Mouse (Mus musculus) v-Abl transformed pro-B cells (cell line): Measurements from ENCODE around the gene Klf9.

Source experiments
- in situ Hi-C, 2 experiments: fragments of 400-800 bp; cut with MboI; formaldehyde crosslinking; loops; one replicate each; pipeline ENCODE4 v1.15.1; 2025; ENCODE audit not compliant: unreplicated experiment in 2 of 2

Klf9 gene

GRCm38 (mm10) chr19:23152201-23152640 lies 11.2 kb downstream of the Klf9 start:
- in situ Hi-C loops: loop anchor here in 1 of 2 experiments (10.0 kb wide), 1 partner anchor 53 kb away; no protein-coding TSS in a partner anchor

GRCm38 (mm10) chr19:23152771-23153605 lies 12.0 kb downstream of the Klf9 start:
- in situ Hi-C loops: loop anchor here in 1 of 2 experiments (10.0 kb wide), 1 partner anchor 52 kb away; no protein-coding TSS in a partner anchor

DNA sequence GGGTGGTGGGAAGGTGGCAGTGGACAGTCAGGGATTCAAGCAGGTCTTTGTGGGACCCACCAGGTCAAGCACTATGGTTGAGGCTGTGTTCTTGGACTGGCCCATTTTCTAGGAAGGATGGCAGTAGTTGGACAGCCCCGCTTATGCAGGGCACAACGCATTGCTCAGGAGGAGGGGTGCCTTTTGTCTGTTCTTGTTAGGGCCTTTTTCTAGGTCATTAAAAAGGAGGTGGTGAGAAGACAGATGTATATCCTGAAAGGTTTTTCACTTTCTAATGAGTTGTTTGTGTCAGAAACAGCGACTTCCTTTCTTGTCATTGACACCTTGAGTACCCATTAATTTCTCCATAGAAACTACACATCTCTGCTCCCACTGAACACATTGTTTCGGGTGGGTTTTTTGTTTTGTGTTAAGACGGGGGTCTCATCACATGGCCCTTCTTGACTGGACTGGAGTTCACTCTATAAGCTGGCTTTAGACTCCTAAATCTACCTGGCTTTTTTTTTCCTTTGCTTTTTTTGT lies 12.6 kb downstream of the Klf9 start:
- in situ Hi-C loops: loop anchor here in 1 of 2 experiments (10.0 kb wide), 1 partner anchor 51 kb away; no protein-coding TSS in a partner anchor

- in situ Hi-C loops: loop anchor here in 1 of 2 experiments (10.0 kb wide), 1 partner anchor 45 kb away; no protein-coding TSS in a partner anchor
These were observed 18.9 kb downstream of the Klf9 start for GRCm38 (mm10) chr19:23159780-23160395.

DNA sequence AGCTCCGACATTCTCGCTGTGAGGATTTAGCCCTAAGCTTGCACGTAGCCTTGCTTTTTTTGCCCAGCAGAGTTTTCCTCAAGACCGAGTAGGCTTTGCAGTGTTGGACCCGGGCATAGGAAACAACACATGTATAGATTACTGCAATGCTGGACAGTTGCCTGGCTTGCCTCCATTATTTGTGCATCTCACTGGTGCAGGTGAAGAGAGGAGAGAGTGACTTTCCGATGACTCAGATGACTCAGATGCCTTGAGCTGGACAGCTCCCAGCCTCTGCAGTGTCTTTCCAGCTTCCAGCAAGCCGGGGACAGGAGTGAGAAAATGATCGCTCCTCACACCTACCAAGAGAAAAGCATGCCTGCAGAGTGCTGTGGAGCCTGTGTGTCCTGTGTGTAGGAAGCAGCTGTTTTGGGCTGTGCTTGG lies 21.4 kb downstream of the Klf9 start:
- in situ Hi-C loops: no loop called here

GRCm38 (mm10) chr19:23162877-23163276 lies 21.9 kb downstream of the Klf9 start:
- in situ Hi-C loops: no loop called here

DNA sequence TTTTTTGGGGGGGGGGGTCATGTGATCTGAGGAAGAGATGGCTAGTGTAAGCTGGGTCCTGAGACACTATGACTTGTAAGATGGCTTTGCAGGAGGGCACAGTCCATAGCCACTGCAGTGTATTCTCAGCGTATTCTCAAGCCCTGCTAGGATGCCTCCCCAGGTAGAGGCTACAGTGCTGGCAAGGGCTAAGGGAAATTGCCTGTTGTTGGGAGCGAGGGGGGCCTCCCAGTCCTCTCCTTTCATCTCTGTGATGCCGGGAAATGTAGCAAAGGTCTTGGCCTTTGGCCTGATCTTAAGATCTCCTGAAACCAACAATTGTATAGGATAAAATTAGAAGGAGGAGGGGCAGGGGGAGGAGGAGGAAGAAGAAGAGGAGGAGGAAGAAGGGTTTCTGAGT lies 22.3 kb downstream of the Klf9 start:
- in situ Hi-C loops: no loop called here

DNA sequence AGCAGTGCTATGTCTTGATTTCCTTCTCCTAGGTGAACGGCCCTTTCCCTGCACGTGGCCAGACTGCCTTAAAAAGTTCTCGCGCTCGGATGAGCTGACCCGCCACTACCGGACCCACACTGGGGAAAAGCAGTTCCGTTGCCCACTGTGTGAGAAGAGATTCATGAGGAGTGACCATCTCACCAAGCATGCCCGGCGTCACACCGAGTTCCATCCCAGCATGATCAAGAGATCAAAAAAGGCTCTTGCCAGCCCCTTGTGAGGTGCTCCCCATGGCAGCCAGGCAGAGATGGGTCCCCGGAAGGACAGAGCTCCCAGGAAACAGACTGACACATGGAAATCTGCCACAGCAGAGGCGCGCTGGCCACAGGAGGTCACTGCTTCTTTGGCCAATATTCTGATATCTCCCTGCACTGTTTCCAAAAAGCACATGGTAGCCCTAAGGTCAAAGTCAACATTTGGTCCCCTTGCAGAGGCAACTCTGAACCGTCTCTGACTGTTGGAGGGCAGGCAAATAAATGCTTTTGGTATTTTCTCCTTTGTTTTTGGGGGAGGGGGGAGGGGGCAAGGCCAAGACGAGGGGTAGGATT lies 23.7 kb downstream of the Klf9 start:
- in situ Hi-C loops: no loop called here

GRCm38 (mm10) chr19:23166550-23167284 lies 25.7 kb downstream of the Klf9 start:
- in situ Hi-C loops: no loop called here

DNA sequence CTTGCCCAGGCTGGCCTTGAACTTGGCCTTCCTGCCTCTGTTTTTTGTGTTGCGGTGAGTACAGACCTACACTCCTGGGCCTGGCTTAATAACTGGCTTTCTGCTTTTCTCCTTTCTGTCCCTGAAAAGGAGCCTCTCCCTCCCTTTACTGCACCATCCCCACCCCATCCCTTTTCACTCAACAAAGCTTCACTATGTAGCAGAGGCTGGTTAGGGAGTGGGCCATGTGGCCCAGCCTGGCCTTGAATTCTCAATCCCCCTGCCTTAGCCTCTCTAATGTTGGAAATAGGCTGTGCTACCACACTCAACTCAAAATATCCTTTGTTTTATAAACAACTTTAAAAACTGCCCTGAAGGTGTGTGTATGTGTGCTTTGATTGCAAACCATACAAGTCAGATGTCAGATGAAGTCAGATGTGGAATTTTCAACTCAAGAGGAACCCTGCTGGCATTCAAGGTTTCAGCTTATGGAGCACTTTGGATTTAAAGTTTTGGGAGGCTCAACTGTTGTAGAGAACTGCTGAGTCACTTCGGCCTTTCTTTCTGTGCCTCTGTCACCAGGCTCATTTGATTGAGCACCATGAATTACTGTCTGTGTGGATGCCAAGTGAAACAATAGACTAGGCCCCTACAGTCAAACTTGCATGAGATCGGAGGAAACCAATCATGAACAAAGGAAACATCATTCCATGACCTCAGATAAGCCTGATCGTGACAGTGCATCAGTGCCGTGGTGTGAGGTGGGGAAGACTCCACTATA lies 28.1 kb downstream of the Klf9 start:
- in situ Hi-C loops: no loop called here

DNA sequence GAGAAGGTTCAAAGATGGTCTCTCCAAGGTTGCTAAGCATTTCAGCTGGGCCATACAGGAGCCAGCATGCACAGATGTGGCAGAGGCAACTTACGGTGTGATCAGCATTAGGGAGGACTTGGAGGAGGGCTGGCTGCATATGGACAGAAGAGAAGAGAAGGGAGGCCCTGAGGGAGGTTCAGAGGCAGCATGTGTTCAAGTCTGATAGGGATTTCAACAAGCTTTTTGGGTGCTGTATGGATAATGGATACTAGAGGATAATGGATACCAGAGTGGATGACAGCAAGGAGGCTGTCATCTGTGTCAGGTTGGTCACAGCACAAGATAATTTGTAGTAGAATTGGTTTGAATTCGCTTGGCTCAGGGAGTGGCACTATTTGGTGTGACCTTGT lies 28.6 kb downstream of the Klf9 start:
- in situ Hi-C loops: no loop called here

GRCm38 (mm10) chr19:23170476-23170875 lies 29.4 kb downstream of the Klf9 start:
- in situ Hi-C loops: no loop called here

DNA sequence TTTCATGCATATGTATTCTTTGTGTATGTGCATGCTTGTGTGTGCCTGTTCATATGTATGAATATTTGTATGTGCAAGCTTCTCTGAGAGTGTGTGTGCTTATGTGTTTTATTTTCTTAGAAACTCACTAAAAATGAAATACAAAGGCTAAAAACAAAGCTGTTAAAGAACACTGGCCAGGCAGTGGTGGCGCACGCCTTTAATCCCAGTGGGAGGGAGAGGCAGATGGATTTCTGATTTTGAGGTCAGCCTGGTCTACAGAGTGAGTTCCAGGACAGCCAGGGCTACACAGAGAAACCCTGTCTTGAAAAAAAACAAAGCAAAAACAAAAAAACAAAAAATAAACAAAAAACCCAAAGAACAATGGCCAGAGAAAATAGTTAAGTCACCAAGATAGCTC lies 30.1 kb downstream of the Klf9 start:
- in situ Hi-C loops: no loop called here

GRCm38 (mm10) chr19:23175090-23175489 lies 34.1 kb downstream of the Klf9 start:
- in situ Hi-C loops: no loop called here

GRCm38 (mm10) chr19:23175511-23175910 lies 34.5 kb downstream of the Klf9 start:
- in situ Hi-C loops: no loop called here

GRCm38 (mm10) chr19:23178533-23178932 lies 37.5 kb downstream of the Klf9 start:
- in situ Hi-C loops: no loop called here

GRCm38 (mm10) chr19:23183493-23183892 lies 42.5 kb downstream of the Klf9 start:
- in situ Hi-C loops: no loop called here

DNA sequence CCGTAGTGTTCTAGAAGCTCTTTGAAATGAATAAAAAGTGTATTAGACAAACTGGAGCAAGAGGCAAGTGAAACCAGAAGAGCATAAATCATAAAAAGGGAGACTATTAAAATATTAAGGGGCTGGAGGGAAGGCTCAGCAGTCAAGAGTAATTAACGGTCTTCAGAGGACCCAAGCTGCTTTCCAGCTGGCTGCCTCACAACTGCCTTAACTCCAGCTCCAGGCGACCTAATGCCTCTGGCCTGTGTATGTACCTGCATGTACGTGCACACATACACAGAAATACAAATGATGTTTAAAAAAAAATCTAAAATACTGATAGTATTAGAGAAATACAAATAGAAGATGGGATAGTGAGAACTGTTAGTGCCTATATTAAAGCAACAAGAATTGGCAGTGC lies 43.0 kb downstream of the Klf9 start:
- in situ Hi-C loops: no loop called here

DNA sequence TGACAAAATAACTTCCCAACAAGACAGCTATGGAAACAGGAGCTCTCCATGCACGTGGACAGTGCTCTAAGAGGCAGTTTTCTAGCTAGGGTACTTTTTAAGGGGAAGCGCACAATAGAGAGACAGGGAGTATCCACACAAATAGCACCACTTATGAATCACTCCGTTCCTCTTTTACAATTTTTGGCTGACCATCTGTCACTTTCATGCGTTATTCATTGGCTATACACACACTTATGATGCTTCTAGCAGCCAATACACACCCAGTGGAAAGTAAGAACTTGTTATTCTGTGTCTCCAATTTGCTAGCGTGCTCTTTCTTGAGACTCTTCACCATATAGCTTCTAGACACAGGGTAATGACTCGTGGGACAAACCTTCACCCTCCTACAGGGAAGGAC lies 46.7 kb downstream of the Klf9 start:
- in situ Hi-C loops: no loop called here

GRCm38 (mm10) chr19:23188986-23189385 lies 48.0 kb downstream of the Klf9 start:
- in situ Hi-C loops: no loop called here
